Mouse (Mus musculus): Measurements from ENCODE around the gene Agmo.

Gene Agmo

GRCm38 (mm10) chr12:37241566-37242021 lies at the start of gene Agmo:
TSS of gene Agmo (plus strand) at chr12:37241641.
- no peak for DNase-seq (ENCODE audit: low spot score in 2 of 2)

GRCm38 (mm10) chr12:37231119-37231518 lies 10.3 kb upstream of the Agmo start:
- no peak for DNase-seq (ENCODE audit: low spot score in 2 of 2)

DNA sequence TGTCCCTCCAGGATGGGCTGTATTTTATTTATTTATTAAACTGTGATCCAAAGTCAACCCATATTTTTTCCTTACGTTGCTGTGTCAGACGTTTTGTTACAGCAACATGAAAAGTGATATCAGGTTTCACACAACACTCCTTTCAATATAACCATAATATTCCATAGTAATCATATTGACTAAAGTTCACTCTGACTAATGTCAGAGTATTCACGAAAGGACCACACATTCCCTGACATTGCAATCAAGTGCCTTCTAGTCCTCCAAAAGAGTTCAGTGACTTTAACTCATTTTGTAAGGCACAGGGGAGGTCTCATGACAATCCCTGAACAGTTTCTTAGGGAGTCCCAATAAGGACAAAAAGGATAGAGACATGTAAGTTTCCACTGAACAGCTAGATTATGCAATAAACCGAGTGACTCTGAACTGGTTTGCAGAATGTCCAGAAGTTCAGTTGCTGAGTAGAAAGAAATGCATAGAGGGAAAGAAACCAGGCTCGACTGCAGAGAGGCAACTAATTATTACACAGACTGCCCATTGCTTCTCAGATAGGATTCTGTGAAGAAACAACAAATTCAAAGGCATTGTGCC lies 371 bp upstream of the Agmo start:
- no peak for DNase-seq (ENCODE audit: low spot score in 2 of 2)

DNA sequence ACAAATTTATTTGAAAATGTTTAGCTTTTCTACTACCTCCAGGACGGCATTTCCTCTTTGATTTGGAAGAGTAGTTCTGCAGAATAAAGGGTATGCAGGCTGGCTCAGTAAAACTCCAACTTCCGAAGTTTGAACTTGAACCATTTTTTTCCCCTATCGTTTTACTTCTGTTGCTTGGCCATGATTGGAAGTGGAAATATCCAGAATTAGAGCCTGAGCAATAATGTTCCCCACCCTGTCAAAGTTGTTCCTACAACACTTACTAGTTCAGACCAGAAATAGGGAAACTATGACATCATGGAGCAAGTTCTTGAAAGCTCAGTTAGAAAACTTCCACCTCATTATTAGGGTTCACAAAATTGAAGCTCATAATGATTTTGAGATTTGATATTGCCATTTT lies 1.0 kb downstream of the Agmo start:
- no peak for DNase-seq (ENCODE audit: low spot score in 2 of 2)

GRCm38 (mm10) chr12:37244876-37245275 lies 3.4 kb downstream of the Agmo start:
- no peak for DNase-seq (ENCODE audit: low spot score in 2 of 2)

- no peak for DNase-seq (ENCODE audit: low spot score in 2 of 2)
Observed at GRCm38 (mm10) chr12:37251688-37252087, 10.2 kb downstream of the Agmo start.

GRCm38 (mm10) chr12:37257099-37257498 lies 15.7 kb downstream of the Agmo start:
- DNase-seq (ENCODE audit: low spot score in 2 of 2), result no peak

DNA sequence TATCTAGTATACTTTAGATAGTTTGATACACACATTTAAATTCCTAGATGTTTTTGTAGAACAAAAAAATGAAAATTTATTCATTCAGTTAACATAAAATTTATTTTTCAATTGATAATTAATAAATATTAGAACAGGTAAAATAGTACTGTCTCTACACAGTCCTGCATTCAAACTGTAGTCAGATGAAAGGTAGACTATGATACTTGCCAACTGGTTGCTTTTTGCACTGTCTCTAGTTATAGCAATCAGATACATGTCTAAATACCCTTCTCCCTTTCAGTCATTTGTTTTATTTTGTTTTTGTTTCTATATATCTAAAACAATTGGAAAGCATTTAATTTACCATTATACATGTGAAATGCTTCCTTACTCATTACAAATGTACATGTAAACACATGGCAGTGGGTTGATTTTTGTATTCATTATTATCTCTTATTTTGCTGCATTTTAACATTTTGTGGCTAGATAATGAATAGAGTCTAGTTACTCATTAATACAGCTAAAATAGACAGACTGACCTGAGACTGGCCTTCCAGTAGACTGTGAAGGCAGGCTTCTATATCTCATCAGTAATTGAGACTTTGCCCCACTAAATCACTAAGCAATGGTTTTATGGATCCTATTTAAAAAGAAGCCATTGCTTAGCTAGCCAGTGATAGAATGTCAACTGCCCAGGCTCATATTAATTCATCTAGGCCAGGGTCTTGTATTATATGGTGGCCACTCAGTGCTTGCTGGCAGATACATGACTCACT lies 18.5 kb downstream of the Agmo start:
- no peak for DNase-seq (ENCODE audit: low spot score in 2 of 2)

DNA sequence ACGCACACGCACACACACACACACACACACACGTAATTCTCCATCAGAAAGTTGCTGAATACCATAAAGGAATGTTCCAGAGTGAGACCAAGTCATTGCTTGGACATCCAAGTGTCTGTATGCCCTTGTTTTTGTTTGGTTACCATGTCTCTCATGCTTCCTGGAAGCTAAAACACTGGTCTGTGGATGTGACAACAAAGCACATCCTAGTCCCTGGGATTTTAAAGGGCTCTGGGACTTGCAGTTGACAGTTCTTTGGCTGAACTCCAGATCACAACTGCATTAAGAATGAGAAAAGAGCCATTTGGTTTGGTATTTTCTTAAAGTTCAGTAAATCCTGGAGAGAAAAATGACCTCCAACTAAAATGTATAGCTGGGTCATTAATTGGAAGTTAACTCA lies 22.2 kb downstream of the Agmo start:
- no peak for DNase-seq (ENCODE audit: low spot score in 2 of 2)

DNA sequence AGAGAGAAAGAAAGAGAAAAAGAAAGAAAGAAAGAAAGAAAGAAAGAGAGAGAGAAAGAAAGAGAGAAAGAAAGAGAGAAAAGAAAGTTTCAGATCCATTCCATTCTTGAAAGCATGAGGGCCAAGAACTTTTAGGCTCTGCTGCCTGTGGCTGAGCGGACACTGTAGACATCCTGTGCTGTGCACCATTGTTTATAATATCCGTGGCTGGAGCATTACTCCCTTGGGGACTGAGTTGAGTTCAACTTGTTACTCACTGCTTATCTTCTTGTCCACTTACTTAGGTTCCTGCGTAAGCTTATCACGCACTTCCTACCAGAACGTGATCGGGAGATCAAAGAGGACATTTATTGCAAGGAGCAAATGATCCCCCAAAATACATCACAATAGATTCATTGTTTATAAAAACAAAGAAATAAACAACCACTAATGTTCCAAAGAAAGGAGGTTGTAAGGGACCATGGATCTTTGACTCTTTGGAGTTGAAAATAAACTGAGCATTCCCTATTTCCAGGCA lies 27.3 kb downstream of the Agmo start:
- no peak for DNase-seq (ENCODE audit: low spot score in 2 of 2)

DNA sequence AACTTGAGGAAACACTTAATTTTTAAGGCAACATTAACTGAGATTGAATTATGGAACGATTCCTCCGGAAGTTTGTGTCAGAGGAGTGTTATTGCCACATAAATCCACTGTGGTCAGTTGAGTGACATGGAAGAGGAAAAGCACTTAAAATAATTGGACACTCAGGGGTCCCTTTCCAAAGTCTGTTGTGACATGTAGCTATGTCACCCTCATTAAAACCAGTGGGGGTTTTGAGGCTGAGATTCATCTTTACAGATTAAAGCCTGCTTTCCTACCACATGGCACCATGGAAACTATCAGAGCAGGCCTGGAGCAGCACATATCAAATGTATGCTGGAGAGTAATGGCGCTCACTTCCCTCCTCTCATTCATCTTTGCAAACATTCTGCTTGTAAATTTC lies 31.2 kb downstream of the Agmo start:
- no peak for DNase-seq (ENCODE audit: low spot score in 2 of 2)

GRCm38 (mm10) chr12:37273964-37274657 lies 32.7 kb downstream of the Agmo start:
- DNase-seq (ENCODE audit: low spot score in 2 of 2), result no peak

DNA sequence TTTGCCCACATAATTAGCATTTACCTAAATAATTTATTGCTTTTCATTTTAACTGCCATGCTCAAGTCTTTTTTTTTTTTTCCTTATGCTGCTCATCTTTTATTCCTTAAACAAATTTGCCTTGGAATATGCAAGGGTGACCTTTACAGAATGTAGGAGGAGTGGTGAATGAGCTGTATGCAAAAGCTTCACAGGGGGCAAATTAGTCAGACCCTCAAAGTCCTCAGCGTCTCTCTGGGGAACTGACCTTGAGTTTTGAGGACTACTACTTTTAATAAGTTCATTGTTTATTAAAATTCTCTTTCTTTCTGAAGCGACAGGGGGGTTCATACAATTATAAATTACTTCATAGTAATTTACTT lies 33.2 kb downstream of the Agmo start:
- no peak for DNase-seq (ENCODE audit: low spot score in 2 of 2)

GRCm38 (mm10) chr12:37306956-37307466 lies 65.6 kb downstream of the Agmo start:
- DNase-seq (ENCODE audit: low spot score in 2 of 2), result no peak

DNA sequence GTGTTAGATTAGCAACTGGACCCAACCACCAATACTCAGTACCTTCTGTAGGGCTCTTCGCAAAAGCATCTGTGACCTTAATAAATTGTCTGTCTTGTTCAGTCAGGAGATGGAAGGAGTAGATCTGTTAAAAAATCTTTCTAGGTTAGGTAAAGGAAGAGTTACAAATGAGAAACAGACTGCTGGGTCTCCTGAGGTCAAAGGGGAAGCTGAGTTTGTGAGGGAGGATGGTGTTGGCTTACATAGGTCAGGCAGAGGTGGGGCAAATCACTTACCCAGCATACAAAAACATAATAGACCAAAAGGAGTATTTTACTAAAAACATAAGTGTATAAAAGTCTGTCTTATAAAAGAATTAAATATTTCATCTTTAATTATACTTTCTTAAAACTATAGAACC lies 69.3 kb downstream of the Agmo start:
- DNase-seq (ENCODE audit: low spot score in 2 of 2), result no peak

DNA sequence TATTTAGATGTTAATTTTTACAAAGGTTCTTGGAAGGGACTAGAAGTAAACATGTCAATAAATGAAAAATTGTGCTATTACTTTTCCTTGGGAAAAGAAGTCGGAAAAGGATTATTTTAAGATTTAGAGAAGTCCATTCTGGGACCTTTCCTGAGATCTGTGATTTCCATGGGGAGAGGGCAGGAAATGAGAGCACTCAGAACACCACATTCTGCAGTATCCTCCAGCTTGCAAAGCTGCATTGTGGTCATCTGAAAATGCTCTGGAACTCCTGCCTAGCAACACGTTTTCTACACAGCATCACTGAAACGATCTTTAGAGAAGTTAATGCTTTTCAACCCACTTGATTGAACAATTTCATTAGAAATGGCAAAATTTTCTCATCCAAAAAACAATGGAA lies 81.4 kb downstream of the Agmo start:
- no peak for DNase-seq (ENCODE audit: low spot score in 2 of 2)

DNA sequence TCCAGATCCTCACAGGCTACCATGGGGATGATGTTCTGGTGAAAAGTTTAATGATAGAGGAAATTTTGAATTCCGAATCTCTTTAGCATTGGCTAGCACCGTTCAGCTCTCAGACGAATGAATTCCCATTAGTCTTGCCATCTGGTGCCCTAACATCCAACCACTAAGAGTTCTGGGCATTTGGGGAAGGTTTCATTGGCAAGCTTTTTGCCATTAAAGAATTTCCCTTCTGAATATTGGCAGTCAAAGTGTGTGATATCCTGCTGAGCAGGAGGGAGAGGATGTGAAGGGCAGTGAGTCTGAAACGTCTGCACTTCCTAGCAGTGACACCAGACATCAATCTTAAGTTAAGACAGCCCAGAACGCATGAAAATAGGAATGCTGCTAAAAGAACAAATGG lies 93.5 kb downstream of the Agmo start:
- DNase-seq (ENCODE audit: low spot score in 2 of 2), result no peak

DNA sequence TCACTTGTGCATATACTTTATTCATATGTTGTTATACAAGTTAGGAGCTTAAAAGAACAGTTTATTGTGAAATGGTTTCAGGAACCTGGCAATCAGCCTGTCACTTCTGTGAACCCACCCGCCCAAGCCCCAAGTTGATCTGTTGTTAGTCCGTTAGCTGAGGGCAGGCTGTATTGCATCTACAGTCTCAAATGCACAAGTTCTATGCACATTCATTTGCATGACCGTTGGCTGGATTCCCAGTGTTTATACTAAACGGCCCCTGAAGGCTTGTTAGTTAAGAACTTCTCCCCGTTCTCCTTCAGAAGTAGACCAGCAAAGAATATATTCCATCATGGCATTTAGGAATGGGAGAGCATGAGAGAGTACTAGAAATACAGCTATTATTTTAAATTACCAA lies 102.8 kb downstream of the Agmo start:
- no peak for DNase-seq (ENCODE audit: low spot score in 2 of 2)

- DNase-seq (ENCODE audit: low spot score in 2 of 2), result no peak
Observed at GRCm38 (mm10) chr12:37345696-37346095, 104.3 kb downstream of the Agmo start.

GRCm38 (mm10) chr12:37392316-37392715 lies 150.9 kb downstream of the Agmo start:
- no peak for DNase-seq (ENCODE audit: low spot score in 2 of 2)

DNA sequence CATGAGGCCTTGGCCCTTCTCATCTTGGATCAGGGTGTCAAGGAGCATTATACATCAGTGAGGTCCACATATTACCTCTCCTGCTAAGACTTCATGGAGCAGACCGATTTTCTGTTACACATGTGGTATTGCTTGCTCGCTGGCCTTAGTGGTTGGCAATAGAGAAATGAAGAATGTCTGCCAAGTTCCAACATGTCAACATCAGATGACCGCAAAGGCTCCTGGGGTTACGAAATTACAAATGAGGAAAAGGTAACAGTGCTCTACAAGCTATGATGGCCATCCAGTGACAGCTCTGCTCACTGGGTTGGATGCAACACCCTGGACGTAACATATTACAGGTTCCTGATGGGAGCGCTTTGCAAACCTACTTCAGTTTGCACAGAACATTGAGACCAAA lies 161.1 kb downstream of the Agmo start:
- no peak for DNase-seq (ENCODE audit: low spot score in 2 of 2)

DNA sequence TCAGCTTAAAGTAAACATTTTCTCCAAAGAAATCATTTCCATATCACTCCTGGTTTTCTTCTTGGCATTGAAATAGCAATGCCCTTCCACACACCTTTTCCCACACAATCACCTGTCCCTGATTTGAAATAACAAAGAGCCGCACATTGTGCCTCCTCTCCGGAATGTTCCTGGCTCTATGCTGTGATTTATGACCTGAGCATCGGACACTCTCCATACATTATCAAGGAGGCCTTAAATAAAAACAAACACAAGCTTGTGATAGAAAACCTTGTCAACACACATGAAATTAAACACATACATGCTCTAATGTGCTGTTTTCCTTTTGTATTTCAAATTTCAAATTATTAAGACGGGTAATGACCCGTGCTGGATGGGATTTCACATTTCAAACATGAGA lies 184.9 kb downstream of the Agmo start:
- no peak for DNase-seq (ENCODE audit: low spot score in 2 of 2)

- no peak for DNase-seq (ENCODE audit: low spot score in 2 of 2)
Observed at GRCm38 (mm10) chr12:37426750-37427149, 185.3 kb downstream of the Agmo start.

All from spleen, postnatal 14 days (tissue).